25 mouse cellular contexts compared by ENCODE assay signal in genomic region chr19:29060299-29060698, GRCm38 (mm10). TPM values are rescaled to one million over a fixed set of nuclear protein-coding genes. Genes with fewer than 3 reads are reported as not detected.
A peak's percentile ranks its signal among the peaks of the same experiment; 100 is the strongest.
DNase-seq lines count a peak whose midpoint lies in the region; ATAC-seq lines count a peak whose summit lies in the region.
"Had no signal": no experiment of that assay in that cellular context is flagged by ENCODE, and none has a peak within 500 bp of the region (broad histone marks: within the 10 kb centered on the region; RNA-seq: fewer than 3 reads in every experiment).

No protein-coding gene starts in this region.

- no peaks in the 10 kb centered on the region for H3K9me3 ChIP-seq in kidney, embryonic 15.5 days (replicated peaks)
- no peaks in the 10 kb centered on the region for H3K9me3 ChIP-seq in hindbrain, embryonic 14.5 days (ENCODE audit: control insufficient read depth, low read length)
- H3K9me3 ChIP-seq: embryonic facial prominence, embryonic 13.5 days; limb, embryonic 13.5 days; liver, embryonic 13.5 days; lung, embryonic 15.5 days; neural tube, embryonic 15.5 days had no signal

- no peak overlapping the region for H3K9ac ChIP-seq in kidney, embryonic 15.5 days
- H3K9ac ChIP-seq in hindbrain, embryonic 14.5 days = no peak overlapping the region
- H3K9ac ChIP-seq: embryonic facial prominence, embryonic 13.5 days; limb, embryonic 13.5 days; liver, embryonic 13.5 days; lung, embryonic 15.5 days; neural tube, embryonic 15.5 days had no signal

- H3K27ac ChIP-seq in kidney, embryonic 15.5 days = no peak overlapping the region
- no peak overlapping the region for H3K27ac ChIP-seq in hindbrain, embryonic 14.5 days
- H3K27ac ChIP-seq: embryonic facial prominence, embryonic 13.5 days; hindbrain, postnatal 0 days; limb, embryonic 13.5 days; liver, embryonic 13.5 days; lung, embryonic 15.5 days; neural tube, embryonic 15.5 days had no signal

- no peaks in the 10 kb centered on the region for H3K27me3 ChIP-seq in kidney, embryonic 15.5 days
- H3K27me3 ChIP-seq in hindbrain, embryonic 14.5 days (ENCODE audit: control insufficient read depth, insufficient read depth, low read length) = no peaks in the 10 kb centered on the region
- H3K27me3 ChIP-seq: embryonic facial prominence, embryonic 13.5 days; limb, embryonic 13.5 days; liver, embryonic 13.5 days; lung, embryonic 15.5 days; neural tube, embryonic 15.5 days; Patski had no signal

- H3K4me1 ChIP-seq in kidney, embryonic 15.5 days = peaks cover 19% of the 10 kb centered on the region; the same call in 1 of the 2 replicates
- H3K4me1 ChIP-seq in hindbrain, embryonic 14.5 days (replicated peaks; ENCODE audit: control insufficient read depth, insufficient read depth, low read length) = no peaks in the 10 kb centered on the region

- peak overlapping the region; percentile 9; the same call in 1 of the 2 replicates for H3K4me2 ChIP-seq in kidney, embryonic 15.5 days
- no peak overlapping the region for H3K4me2 ChIP-seq in hindbrain, embryonic 14.5 days (replicated peaks)
- H3K4me2 ChIP-seq: embryonic facial prominence, embryonic 13.5 days; limb, embryonic 13.5 days; liver, embryonic 13.5 days; lung, embryonic 15.5 days; neural tube, embryonic 15.5 days had no signal

- no peak for DNase-seq in kidney, postnatal 4 days
- DNase-seq in ES-CJ7 (ENCODE audit: low read depth, low spot score) = peak; percentile 53
- DNase-seq in ZHBTc4 (ENCODE audit: low read depth, low spot score) = peak; percentile 48
- peak; percentile 48 for DNase-seq in mesoderm, embryonic 11.5 days (ENCODE audit: low read depth, low spot score)
- no peak for DNase-seq in frontal cortex, postnatal 36 days (ENCODE audit: low spot score in 2 of 2)
- no peak for DNase-seq in hindbrain, embryonic 14.5 days (ENCODE audit: low spot score)
- DNase-seq: adrenal gland, postnatal 25 days; cerebellum, adult 11-12 months; cerebellum, postnatal 14 days; gastrocnemius, postnatal 10 days; heart, adult 18-20 months; heart, postnatal 36 days; kidney, adult 18-20 months; liver, embryonic 13.5 days; lung, postnatal 4 days; midbrain, embryonic 14.5 days; right cerebral cortex, postnatal 14 days; spleen, adult 18-20 months had no signal

- no peaks in the 10 kb centered on the region for H3K36me3 ChIP-seq in kidney, embryonic 15.5 days
- no peaks in the 10 kb centered on the region for H3K36me3 ChIP-seq in hindbrain, embryonic 14.5 days (replicated peaks; ENCODE audit: control insufficient read depth, insufficient read depth)
- H3K36me3 ChIP-seq: embryonic facial prominence, embryonic 13.5 days; limb, embryonic 13.5 days; liver, embryonic 13.5 days; lung, embryonic 15.5 days; neural tube, embryonic 15.5 days had no signal

- 28% methylated on average over 6 of the region's 6 CpGs for WGBS in kidney, embryonic 15.5 days
- 37% methylated on average over 6 of the region's 6 CpGs for WGBS in hindbrain, embryonic 14.5 days

- ATAC-seq in kidney, embryonic 15.5 days (replicated peaks; ENCODE audit: low FRiP score) = no peak
- ATAC-seq in hindbrain, embryonic 14.5 days (ENCODE audit: low FRiP score) = no peak
- ATAC-seq: hindbrain, postnatal 0 days; Patski had no signal

- H3K4me3 ChIP-seq in kidney, embryonic 15.5 days (replicated peaks) = no peak overlapping the region
- no peak overlapping the region for H3K4me3 ChIP-seq in hindbrain, embryonic 14.5 days (replicated peaks; ENCODE audit: low read length)
- H3K4me3 ChIP-seq: embryonic facial prominence, embryonic 13.5 days; limb, embryonic 13.5 days; liver, embryonic 13.5 days; lung, embryonic 15.5 days; neural tube, embryonic 15.5 days had no signal

RNA-seq across cellular contexts. Expression of gene Ak3, which starts 12.5 kb away (rescaled TPM):
- polyA plus RNA-seq in kidney, embryonic 15.5 days (2015; fragmentation: Nextera tagmentation; extraction: Ambion mirVana) = 89.0 and 89.6 TPM in 2 replicates
- polyA plus RNA-seq in hindbrain, embryonic 14.5 days (2014; fragmentation: Nextera tagmentation; extraction: Ambion mirVana) = 69.8 and 88.2 TPM in 2 replicates

RNA-seq across cellular contexts. Expression of gene Rcl1, which starts 40.9 kb away (rescaled TPM):
- 63.1 and 63.8 TPM in 2 replicates for polyA plus RNA-seq in kidney, embryonic 15.5 days (2015; fragmentation: Nextera tagmentation; extraction: Ambion mirVana)
- polyA plus RNA-seq in hindbrain, embryonic 14.5 days (2014; fragmentation: Nextera tagmentation; extraction: Ambion mirVana) = 30.8 and 34.8 TPM in 2 replicates

Comparison
In these comparisons a context has a peak if more than half of its experiments do, and no peak if none do; other contexts are left out.
1. DNase-seq: peak in ES-CJ7 (single experiment), ZHBTc4 (single experiment) and mesoderm, embryonic 11.5 days (single experiment); none in kidney, postnatal 4 days (0 of 2), frontal cortex, postnatal 36 days (0 of 2) and hindbrain, embryonic 14.5 days (single experiment).